Mouse (Mus musculus) forelimb bud, embryonic 11.5 days (tissue): ENCODE results near the gene Cyp2d10.
A peak's percentile ranks its signal among the peaks of the same experiment; 100 is the strongest.
"Not testable (repeated sequence)": the region's sequence is repeated elsewhere in the genome, so short reads cannot be mapped to it uniquely, and the experiment has no call there.

Experiments used
- DNase-seq: peaks from one replicate; pipeline ENCODE4 v3.0.0-alpha.2; 2012; ENCODE audit warnings: low read depth, low spot score

Cyp2d10 gene

DNA sequence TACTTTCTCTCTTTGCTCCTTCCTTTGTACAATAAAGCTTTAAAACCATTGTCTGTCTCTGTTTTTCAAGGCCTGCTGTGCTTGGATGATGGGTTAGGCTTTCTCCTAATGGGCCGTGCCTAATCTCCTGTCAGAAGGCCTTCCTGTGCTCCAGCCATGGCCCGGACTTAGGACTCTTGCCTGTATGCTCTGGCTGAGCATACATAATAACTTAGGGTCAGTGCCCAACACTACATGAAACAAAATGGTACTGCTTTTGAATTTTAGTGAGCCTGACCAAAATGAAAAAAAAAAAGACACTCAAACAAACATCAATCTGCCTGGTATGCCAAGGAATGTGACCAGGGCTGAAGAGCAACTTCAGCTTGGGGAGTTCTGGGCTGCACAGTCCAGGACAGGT lies 5.5 kb downstream of the Cyp2d10 start:
- no peak for DNase-seq

DNA sequence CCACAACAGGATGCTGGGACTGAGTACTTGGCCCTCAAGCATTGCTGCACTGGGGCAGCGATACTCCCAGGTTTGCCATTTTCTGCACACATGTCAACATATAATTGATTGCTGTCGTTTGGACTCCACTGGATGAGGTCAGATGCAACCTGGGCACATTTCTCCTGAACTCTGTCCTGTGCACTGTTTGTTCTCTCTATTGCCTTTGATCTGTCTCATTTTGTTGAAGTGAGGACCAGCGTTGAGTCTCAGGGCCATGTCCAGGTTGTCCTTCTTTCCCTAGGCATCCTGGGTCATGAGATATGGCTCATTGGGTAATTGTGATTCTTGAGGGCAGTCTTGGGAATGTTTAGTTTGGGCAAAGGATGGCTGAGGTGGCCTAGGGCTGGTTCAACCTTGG lies 11.0 kb downstream of the Cyp2d10 start:
- DNase-seq: not testable (repeated sequence)

DNA sequence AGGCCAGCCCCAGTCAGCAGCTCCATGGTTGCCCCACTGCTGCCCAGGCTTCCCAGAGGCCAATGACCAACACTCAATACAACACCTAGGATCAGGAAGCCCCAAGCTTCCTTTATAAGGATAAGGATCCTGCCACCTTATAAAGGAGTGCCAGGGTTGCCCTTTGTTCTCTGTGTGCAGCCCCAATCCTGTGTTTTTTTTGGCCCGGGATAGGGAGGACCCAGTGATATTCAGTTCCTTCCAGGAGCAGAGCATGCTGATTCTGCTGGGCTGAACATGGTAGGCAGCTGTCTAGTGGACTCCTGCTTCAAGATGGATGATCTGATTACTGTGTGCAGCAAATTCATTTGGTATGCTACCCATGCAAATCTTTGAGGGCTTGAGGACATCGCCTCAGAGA lies 13.1 kb downstream of the Cyp2d10 start, which contains the start of gene Cyp2d11:
Cyp2d11 (minus strand) TSS at position 101 of the 400 bp plus-strand sequence.
- not testable (repeated sequence) for DNase-seq

DNA sequence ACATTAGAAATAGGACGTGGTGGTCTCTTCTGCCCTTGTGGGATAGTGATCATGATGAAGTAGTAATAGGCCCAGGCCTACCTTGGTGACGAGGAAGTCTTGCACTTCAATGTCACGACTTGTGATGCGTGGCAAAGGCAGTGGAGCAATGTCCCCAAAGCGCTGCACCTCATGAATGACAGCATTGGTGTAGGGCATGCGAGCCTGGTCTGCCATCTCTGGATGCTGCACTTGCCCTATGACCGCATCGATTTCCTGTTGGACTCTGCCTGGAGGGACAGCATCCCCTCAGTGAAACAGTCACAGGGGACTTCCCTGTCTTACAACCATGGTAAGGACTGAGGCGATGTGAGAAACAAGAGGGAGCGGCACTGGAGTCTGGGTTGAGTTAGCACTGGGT lies 17.1 kb downstream of the Cyp2d10 start:
- not testable (repeated sequence) for DNase-seq

DNA sequence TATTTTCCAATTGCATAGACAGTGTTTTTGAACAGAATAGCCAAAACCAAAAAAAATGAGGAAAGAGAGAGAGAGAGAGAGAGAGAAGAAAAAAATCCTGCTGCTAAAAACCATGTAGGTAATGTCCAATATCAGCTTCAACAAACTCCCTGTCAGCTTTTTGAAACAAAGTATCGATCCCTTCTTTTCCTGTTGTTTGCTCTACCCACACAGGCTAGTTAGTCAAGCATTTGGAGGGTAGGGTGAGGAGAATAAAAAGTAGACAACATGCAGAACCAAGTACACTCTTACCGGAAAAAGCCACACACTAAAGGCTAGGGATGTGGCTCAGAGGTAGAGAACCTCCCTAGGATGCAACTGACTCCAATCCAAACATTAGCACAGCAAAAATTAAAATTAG lies 21.3 kb downstream of the Cyp2d10 start:
- no peak for DNase-seq

DNA sequence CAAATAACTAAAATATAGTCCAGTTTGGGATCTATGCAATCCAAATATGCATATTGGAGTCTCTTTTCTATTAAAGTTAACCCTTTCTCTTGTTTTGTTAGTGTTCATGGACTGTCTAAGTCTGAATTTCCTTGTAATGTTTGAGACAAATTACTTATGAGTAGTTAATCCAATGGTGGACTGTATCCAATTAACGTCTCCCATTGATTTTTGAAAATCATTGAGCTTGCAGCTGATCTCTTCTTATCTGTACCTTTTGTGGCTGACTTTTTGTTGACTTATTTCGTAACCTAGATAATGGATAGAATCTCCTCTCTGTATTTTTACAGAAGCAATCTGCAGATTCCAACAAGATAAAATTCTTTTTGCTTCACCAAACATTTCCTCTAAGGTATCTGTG lies 24.6 kb downstream of the Cyp2d10 start:
- no peak for DNase-seq

DNA sequence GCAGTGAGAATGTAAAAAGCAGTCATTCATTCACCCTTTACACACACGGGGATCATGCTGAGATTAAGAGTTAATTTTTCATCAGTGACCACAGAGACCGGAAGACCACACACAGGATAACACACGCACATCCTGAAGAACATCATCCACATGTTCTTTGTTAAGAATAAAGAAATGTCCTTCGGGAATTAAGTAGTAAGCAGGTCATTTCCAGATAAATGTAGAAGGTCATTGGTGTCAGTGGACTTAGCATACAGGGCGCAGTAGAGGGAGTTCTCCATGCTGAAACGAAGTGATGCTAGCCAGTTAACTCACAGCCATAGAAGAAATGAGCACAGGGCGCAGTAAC lies 26.3 kb downstream of the Cyp2d10 start:
- no peak for DNase-seq

DNA sequence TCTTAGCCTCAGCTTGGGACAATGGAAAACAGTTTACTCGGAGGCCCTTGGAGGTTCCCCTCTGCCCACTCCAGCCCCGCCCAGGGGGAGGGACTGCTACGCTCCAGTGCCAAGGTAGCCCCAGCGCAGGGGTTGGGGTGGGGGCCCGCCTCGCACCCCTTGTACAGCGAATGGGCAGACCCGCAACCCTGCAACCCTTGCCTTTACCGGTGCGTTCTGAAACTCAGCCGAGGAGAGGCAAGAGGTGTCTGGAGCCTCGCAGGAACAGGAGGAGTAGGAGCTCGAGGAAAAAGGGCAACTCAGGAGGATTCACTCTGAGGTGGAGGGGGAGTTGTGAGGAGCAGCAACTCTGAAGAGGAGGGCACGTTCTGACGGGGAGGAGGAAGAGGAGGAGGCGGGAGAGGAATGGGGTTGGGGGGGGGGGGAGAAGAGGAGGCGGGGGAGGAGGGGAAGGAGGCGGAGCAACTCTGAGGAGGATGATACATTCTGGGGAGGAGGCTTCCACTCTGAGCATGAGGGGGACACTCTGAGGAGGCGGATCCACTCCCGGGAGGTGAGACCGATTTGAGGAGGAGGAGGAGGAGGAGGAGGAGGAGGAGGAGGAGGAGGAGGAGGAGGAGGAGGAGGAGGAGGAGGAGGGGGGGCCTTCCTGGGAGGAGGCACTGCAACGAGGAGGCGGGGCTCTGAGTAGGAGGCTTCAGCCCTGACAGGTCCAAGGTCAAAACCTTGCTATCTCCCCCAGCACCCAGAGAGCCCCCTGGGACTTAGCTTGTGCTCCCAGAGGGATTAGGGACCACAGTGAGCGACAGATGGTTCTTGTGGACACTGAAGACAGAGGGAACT lies 26.9 kb downstream of the Cyp2d10 start, which contains the start of gene Cyp2d22:
Cyp2d22 (minus strand) TSS at position 390 of the 843 bp plus-strand sequence.
- DNase-seq: peak; percentile 31

DNA sequence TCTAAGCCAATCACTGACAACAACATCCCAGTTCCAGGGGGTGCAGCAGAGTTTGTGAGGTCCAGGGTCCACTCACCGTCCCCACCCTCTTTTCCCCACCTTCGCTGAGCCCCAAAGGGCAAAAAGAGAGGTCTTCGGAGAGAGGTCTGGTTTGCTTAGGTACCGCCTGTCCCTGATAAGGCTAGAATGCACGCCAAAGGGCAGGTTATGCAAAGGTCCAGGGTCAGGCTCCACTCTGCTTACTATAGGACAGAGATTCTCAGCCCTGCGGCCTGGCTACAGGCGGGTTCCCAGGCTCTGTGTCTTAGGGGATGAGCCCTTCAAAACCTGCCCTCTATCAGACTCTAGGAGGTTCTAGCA lies 27.5 kb downstream of the Cyp2d10 start:
- no peak for DNase-seq

DNA sequence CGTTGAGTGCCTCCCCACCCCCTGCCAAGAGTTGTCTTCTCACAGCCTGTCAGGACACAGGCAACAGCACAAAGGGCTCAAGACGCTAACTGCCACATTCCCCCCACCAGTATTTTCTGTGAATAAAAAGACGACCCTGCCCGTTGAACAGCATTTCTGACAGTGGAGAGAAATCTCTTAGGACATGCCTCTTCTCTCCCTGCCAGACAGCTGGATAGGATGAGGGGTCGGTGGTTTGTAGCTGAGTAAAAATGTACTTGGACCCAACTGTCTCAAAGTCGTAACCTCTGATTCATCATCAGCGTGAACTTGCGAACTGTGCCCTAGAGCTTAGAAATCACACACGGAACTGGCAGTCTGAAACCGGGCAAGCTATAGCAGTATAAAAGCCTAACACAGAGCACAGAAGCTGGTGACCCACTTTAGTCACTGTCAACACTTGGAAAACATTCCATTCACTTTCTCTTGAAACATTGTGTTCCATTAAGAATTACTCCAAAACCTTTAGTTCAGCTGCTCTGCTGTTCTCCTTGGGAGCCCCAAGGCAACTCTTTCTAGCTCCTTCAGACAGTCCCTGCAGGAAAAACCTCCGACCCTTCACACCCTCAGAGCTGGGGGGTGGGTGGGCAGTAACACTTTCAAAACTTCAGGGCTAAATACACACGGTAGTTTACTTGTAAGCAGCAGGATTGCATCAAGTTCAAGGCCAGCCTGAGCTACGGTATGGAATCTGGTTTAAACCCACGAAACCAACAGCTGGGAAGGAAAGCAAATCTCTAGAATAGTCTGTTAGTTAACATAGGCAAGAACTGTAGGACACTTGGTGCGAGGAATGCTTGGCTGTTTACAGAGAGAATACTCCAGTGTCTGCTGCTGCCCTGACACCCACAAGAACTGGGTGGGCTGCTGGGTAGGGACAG lies 28.5 kb downstream of the Cyp2d10 start:
- no peak for DNase-seq

DNA sequence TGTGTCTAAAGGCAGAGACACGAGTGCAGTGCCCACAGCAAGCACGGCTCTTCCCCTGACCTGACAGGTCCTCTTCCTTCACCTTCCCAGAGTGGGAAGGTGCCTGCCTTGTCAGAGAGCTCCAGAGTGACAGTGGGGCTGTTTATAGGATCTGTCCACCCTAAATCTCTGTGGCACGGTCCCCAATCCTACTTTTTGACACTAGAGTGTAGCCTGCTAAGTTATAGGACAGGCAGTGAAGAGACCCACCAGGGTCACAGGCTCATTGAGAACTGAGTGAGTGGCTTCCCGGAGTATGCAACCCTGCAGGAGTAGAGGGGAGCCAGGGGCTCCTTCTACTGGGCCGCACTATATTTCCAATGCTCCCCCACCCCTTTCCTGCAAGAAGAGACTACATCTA lies 29.3 kb downstream of the Cyp2d10 start:
- DNase-seq: no peak

DNA sequence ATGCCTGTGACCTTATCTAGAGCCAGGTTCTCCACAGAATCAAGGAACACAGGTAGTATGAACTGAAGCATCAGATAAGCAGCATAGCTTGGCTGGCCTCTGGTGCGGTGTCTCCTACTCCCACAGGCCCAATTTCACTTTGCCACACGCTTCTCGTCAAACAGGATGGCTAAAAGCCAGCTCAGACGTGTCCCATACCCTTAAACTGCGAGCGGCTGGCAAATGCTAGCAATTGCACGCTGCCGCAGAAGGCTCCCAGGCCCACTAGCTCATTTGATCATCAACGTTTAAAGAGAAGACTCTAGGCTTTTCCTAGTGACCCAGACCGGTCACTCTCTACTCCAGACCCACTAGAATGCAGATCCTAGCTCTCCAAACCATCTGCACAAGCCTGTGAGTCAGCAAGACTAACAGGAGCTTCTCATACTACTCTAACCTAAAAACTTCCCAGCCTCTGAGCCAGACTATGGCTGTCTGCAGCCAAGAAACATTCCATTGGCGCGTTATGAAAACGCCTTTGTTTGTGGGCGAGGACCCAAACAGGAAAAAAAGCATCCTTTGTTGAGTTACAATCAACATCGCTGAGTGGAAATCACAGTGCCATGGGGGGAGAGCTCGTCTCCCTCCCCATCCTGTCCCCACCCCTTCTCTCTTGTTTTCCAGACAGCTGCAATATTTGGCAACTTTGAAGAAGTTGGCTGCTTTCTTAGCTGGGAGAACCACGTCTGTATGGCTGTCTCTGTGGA lies 30.4 kb downstream of the Cyp2d10 start:
- no peak for DNase-seq

DNA sequence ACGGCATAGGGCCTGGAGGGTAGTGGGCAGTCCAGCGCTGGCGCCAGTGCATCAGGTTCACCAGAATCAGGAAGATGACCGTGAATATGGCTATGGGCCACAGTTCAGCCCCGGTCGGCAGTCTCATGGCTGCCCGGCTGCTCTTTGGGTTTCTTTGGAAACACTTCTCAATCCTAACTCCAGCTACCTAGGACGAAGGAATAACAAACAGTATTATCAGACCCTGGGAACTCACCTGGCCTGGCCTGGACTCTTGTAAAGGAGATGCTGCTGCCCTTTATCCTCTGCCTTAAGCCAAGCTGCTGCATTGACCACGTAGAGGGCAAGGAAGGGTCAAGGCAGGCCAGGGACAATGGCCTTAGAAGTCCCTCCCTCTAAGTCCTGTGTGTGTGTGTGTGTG lies 31.1 kb downstream of the Cyp2d10 start:
- no peak for DNase-seq

DNA sequence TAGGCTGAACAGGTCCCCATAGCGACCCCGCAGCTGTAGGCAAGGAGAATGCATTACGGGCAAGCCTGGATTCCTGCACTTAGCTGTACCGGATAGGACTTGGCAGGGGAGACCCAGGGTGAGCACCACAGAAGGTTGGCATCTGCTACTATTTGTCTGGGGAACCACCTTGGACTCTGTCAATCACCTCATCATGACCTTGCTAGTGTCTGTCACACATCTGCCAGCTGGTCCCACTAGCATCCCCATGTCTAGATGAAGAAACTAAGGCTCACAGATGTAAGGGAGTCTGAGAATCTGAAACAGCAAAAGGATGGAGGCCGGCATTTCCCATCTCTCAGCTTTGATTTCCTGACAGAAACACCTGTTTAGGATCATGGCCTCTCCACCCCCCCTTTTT lies 32.6 kb downstream of the Cyp2d10 start:
- DNase-seq: no peak

DNA sequence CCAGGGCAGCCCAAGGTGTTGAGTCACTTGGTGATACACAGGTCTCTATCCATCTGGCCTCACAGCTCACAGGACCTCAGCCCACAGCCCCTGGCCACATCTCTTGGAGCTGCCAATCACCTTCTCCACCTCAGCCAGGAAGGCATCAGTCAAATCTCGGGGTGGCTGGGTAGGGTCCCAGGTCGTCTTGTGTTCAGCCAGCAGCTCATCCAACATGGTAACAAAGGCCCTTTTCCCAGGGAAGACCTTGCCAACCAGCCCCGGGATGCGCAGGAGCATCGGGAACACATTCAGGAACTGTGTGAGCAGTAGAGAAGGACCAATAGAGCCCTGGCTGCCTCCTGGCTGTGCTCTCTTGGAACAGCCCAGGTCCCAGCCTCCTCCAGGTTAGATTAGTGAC lies 34.0 kb downstream of the Cyp2d10 start:
- no peak for DNase-seq

DNA sequence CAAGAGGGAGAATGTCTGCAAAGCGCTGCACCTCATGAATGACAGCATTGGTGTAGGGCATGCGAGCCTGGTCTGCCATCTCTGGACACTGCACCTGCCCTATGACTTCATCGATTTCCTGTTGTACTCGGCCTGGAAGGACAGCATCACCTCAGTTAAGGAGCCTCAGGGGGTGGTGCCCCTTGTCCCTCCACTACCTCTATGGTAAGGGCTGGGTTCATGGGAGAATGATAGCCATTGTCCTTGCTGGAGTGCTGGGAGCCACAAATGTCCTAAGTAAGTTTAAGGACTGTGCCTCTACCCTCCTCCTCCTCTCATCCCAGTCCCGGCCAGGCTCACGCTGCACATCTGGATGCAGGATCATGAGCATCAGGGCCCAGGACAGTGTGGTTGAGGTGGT lies 34.5 kb downstream of the Cyp2d10 start:
- no peak for DNase-seq

DNA sequence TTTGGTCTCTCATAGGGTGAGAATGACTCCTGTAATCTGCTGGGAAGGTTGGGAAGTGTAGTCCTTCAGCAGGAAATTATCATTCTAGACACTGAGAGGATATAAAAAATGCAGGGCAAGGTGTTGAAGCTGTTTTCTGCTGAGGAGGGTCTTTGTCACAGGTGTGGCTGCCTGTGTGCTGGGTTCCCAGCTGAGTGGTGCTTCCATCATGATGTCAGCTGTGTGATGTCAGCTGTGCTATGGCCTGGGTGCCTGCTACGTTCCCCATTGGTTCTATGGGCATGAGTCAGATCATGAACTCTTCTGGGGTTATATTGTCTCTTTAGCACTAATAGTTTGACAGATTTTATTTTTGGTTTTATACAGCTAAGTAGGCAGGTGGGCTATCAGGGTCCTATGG lies 38.1 kb downstream of the Cyp2d10 start:
- no peak for DNase-seq

DNA sequence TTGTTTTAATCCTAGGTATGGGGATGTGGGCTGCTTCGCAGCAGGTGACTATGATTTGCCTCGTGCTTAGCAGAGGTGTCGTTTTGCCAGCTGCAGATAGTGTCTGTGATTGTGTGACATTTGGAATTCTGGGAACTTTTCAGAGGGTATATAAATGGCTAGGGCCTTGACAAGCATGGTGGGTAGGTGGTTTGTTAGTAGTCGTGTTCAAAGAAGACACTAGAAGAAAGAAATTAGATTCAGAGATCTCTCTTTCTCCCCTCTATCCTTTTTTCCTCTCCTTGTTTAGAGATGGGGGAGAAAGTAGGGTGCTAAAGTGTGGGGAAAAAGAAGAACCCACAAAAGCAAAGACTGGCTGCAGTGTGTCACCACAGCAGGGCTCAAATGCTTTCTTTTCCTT lies 38.8 kb downstream of the Cyp2d10 start:
- DNase-seq: no peak

DNA sequence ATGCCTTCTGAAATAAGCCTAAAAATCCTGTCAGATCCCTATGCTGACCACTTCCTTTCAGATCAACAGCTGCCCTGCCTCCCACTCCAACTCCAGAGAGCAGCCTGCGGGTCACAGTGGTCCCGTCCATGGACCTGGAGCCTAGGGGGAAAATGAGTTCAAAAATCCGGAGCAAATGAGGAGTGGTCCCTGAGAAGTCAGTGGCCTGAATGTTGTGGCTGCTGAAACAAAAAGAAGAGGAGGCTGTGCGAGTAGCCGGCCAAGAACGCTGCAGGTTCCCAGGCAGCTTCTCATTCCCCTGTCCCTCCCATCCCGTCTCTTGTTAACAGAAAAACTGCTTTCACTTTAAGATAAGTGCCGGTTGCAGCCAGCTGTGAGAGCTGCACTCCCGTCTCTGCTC lies 42.4 kb downstream of the Cyp2d10 start:
- DNase-seq: not testable (repeated sequence)

DNA sequence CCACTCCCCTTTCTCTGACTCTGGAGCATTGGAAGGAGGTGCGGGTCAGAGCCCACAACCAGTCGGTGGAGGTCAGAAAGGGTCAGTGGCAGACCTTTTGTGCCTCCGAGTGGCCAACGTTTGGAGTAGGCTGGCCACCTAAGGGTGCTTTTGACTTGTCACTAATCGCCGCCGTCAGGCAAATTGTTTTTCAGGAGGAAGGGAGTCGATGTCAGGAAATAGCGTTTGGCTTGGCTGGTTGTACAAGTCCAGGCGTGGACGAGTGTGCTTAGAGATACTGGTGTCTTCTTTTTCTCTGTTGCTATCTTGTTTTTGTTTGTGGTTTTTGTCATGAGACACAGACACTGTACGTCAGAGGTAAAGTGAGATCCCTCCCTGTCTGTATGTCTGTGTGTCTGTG lies 43.2 kb downstream of the Cyp2d10 start:
- not testable (repeated sequence) for DNase-seq

DNA sequence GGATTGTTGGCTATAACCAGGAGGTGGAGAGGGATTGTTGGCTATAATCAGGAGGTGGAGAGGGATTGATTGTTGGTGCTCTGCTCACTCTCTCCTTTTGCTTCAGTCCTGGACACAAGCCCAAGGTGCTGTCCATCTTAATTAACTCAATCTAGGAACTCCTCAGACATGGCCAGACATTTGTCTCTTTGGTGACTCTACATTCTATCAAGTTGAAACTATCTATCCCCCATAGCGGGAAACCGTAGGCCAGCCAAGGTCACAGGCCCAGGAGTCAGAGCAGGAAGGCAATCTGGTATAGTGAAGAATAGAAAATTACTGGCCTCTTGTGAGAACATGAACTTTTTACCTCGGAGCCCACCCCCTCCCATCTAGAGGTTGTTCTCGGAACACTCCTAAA lies 44.8 kb downstream of the Cyp2d10 start:
- DNase-seq: no peak

DNA sequence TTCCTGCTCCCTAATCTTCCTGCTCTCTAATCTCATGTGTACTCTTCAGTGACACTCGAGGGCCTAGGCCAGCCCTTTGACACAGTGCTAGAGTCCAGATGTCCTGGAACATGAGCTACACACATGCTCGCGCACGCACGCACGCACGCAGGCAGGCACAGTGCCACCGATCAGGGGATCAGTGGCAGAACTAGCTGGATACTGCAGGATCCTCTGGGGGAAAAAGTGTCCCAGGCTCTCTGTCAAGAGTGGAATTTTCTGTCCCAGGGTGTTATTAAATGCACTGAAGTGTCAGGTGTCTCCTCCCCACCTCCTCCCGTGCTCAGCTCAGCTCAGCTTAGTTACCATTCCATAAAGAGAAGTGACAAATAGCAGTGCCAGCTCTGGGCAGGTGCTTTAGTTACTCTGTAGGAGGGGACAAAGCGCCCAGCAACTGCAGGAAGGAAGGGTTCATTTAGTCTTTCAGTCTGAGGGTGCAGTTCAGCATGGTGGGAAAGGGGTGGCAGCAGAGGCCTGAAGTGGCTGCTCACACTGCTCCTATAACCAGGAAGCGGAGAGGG lies 45.5 kb downstream of the Cyp2d10 start:
- DNase-seq: no peak
